Mouse (Mus musculus): ENCODE data around the gene Ms4a4d.

The Ms4a4d gene

GRCm38 (mm10) chr19:11574965-11575364, 38.4 kb downstream of the Ms4a4d start:
- DNase-seq (ENCODE audit: low spot score): no peak

GRCm38 (mm10) chr19:11589205-11589604, 52.6 kb downstream of the Ms4a4d start:
- DNase-seq (ENCODE audit: low spot score): no peak

GRCm38 (mm10) chr19:11589891-11590449, 53.4 kb downstream of the Ms4a4d start:
- no peak for DNase-seq (ENCODE audit: low spot score)

- DNase-seq (ENCODE audit: low spot score): no peak
These were observed 64.7 kb downstream of the Ms4a4d start for GRCm38 (mm10) chr19:11601349-11601748.

GRCm38 (mm10) chr19:11602026-11602425, 65.4 kb downstream of the Ms4a4d start:
- peak; percentile 5 for DNase-seq (ENCODE audit: low spot score)

- no peak for DNase-seq (ENCODE audit: low spot score)
These were observed 68.0 kb downstream of the Ms4a4d start, which contains the start of gene Ms4a6d for GRCm38 (mm10) chr19:11604603-11605002. Ms4a6d (minus strand) TSS chr19:11604849.
